ENCODE assay signal across 29 mouse cellular contexts in the genomic region with DNA sequence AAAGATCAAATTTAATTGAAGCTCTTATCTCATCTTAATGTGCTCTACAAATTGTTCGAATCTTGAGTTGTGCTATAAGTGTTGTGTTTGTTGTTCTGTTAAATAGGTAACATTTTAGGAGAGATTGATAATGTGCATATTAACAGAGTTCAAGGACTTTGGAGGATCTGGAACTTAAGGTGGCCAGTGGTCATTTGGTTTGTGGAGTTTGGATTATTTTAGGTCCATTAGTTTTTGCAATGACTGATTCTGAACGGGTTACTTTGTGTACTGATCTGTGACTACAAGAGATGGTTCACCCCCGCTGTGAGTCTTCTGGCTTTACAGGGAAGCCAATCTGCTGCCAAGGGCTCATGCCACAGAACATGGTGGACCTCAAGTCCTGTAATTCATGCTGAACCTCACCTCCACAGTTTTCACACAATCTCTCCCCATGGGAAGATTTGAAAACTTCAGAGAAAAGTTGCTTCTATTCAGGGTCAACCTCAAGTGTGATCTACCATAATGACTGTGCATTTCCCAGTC. TPM values are rescaled to one million over a fixed set of nuclear protein-coding genes. Genes with fewer than 3 reads are reported as not detected.
"Had no signal": no experiment of that assay in that cellular context is flagged by ENCODE, and none has a peak within 500 bp of the region (broad histone marks: within the 10 kb centered on the region; RNA-seq: fewer than 3 reads in every experiment).

No protein-coding gene starts in this region.

- H3K9me3 ChIP-seq: hindbrain, embryonic 13.5 days; hindbrain, embryonic 15.5 days; kidney, embryonic 15.5 days; limb, embryonic 13.5 days; limb, embryonic 15.5 days; liver, embryonic 12.5 days had no signal

- H3K27me3 ChIP-seq: hindbrain, embryonic 13.5 days; hindbrain, embryonic 15.5 days; kidney, embryonic 15.5 days; limb, embryonic 13.5 days; limb, embryonic 15.5 days; liver, embryonic 12.5 days had no signal

- H3K27ac ChIP-seq: hindbrain, embryonic 13.5 days; hindbrain, embryonic 15.5 days; hindbrain, postnatal 0 days; kidney, embryonic 15.5 days; kidney, postnatal 0 days; limb, embryonic 13.5 days; limb, embryonic 15.5 days; liver, embryonic 12.5 days; liver, embryonic 14.5 days had no signal

- H3K4me2 ChIP-seq: heart, embryonic 11.5 days; hindbrain, embryonic 13.5 days; hindbrain, embryonic 15.5 days; kidney, embryonic 15.5 days; limb, embryonic 13.5 days; limb, embryonic 15.5 days; liver, embryonic 12.5 days had no signal

- DNase-seq: gastrocnemius, postnatal 14 days; gastrocnemius, postnatal 36 days; heart, adult 18-20 months; heart, postnatal 10 days; kidney, adult 18-20 months; kidney, postnatal 14 days; layer of hippocampus, adult 9-11 months; layer of hippocampus, postnatal 36 days; left cerebral cortex, postnatal 4 days had no signal

- ATAC-seq: hindbrain, postnatal 0 days; intestine, embryonic 16.5 days; liver, embryonic 12.5 days had no signal

- H3K4me1 ChIP-seq: hindbrain, embryonic 13.5 days; hindbrain, embryonic 15.5 days; kidney, embryonic 15.5 days; limb, embryonic 13.5 days; limb, embryonic 15.5 days; liver, embryonic 12.5 days had no signal

- H3K9ac ChIP-seq: hindbrain, embryonic 13.5 days; hindbrain, embryonic 15.5 days; kidney, embryonic 15.5 days; limb, embryonic 13.5 days; limb, embryonic 15.5 days; liver, embryonic 12.5 days; liver, embryonic 14.5 days had no signal

- H3K36me3 ChIP-seq: hindbrain, embryonic 13.5 days; hindbrain, embryonic 15.5 days; kidney, embryonic 15.5 days; limb, embryonic 13.5 days; limb, embryonic 15.5 days; liver, embryonic 12.5 days had no signal

- H3K4me3 ChIP-seq: hindbrain, embryonic 13.5 days; hindbrain, embryonic 15.5 days; kidney, embryonic 15.5 days; limb, embryonic 13.5 days; limb, embryonic 15.5 days; liver, embryonic 12.5 days had no signal

RNA-seq across cellular contexts. Expression of gene Olfr525, which starts 0.7 kb away (rescaled TPM):
- polyA plus RNA-seq: gonadal fat pad, adult 2 months; heart, embryonic 11.5 days; heart, embryonic 14.5 days; heart, embryonic 16.5 days; hindbrain, embryonic 11.5 days; hindbrain, embryonic 13.5 days; hindbrain, embryonic 15.5 days; hindbrain, postnatal 0 days; intestine, embryonic 14.5 days; intestine, embryonic 16.5 days; kidney, embryonic 15.5 days; kidney, postnatal 0 days; large intestine, adult 2 months; limb, embryonic 11.5 days; limb, embryonic 13.5 days; limb, embryonic 15.5 days; liver, adult 2 months; liver, embryonic 12.5 days; liver, embryonic 14.5 days; liver, embryonic 16.5 days had no signal

RNA-seq across cellular contexts. Expression of gene Olfr527, which starts 13.9 kb away (rescaled TPM):
- polyA plus RNA-seq: gonadal fat pad, adult 2 months; heart, embryonic 11.5 days; heart, embryonic 14.5 days; heart, embryonic 16.5 days; hindbrain, embryonic 11.5 days; hindbrain, embryonic 13.5 days; hindbrain, embryonic 15.5 days; hindbrain, postnatal 0 days; intestine, embryonic 14.5 days; intestine, embryonic 16.5 days; kidney, embryonic 15.5 days; kidney, postnatal 0 days; large intestine, adult 2 months; limb, embryonic 11.5 days; limb, embryonic 13.5 days; limb, embryonic 15.5 days; liver, adult 2 months; liver, embryonic 12.5 days; liver, embryonic 14.5 days; liver, embryonic 16.5 days had no signal

RNA-seq across cellular contexts. Expression of gene Olfr60, which starts 41.5 kb away (rescaled TPM):
- polyA plus RNA-seq: gonadal fat pad, adult 2 months; heart, embryonic 11.5 days; heart, embryonic 14.5 days; heart, embryonic 16.5 days; hindbrain, embryonic 11.5 days; hindbrain, embryonic 13.5 days; hindbrain, embryonic 15.5 days; hindbrain, postnatal 0 days; intestine, embryonic 14.5 days; intestine, embryonic 16.5 days; kidney, embryonic 15.5 days; kidney, postnatal 0 days; limb, embryonic 11.5 days; limb, embryonic 13.5 days; limb, embryonic 15.5 days; liver, adult 2 months; liver, embryonic 12.5 days; liver, embryonic 14.5 days; liver, embryonic 16.5 days had no signal

RNA-seq across cellular contexts. Expression of gene Olfr530, which starts 56.2 kb away (rescaled TPM):
- polyA plus RNA-seq: gonadal fat pad, adult 2 months; heart, embryonic 11.5 days; heart, embryonic 14.5 days; heart, embryonic 16.5 days; hindbrain, embryonic 11.5 days; hindbrain, embryonic 13.5 days; hindbrain, embryonic 15.5 days; hindbrain, postnatal 0 days; intestine, embryonic 14.5 days; intestine, embryonic 16.5 days; kidney, embryonic 15.5 days; kidney, postnatal 0 days; limb, embryonic 11.5 days; limb, embryonic 13.5 days; limb, embryonic 15.5 days; liver, adult 2 months; liver, embryonic 12.5 days; liver, embryonic 14.5 days; liver, embryonic 16.5 days had no signal
